Mouse (Mus musculus): ENCODE results near the gene Pum2. TPM values are rescaled to one million over a fixed set of nuclear protein-coding genes. Genes with fewer than 3 reads are reported as not detected.

Gene Pum2
- polyA plus RNA-seq, 1 experiment from 2014 or later: 64.2 TPM

DNA sequence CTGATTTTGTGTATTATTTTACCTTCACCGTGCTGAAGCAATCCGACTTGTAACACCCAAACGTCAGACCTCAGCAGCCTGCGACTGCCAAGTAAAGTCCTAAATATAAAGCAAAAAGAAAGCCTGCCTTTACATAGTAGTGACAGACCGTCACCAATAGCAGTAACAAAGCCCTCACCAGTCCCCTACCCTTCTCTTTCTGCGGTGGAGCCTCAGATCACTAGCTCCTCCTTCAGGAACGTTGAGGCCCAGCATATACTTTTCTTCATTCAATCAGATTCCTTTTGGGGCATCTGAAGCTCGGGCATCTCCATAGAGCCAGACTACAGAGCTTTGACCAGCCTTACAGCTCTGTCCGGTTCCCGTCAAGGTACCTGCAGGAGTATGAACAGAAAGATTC lies 16.8 kb upstream of the Pum2 start:
- Histone ChIP-seq H3K9ac (no peak overlapping the region), H3K4me2 (no peak overlapping the region), H3K27ac (ENCODE audit: low read depth) (no peak overlapping the region), H3K4me3 (ENCODE audit: low read depth, low read length) (no peak overlapping the region), H3K27me3 (ENCODE audit: insufficient read depth, low read length) (no peaks in the 10 kb centered on the region), H3K4me1 (ENCODE audit: insufficient read depth) (no peaks in the 10 kb centered on the region), H3K36me3 (ENCODE audit: insufficient read depth) (no peaks in the 10 kb centered on the region), H3K9me3 (ENCODE audit: low read depth, low read length) (no peaks in the 10 kb centered on the region)
- ATAC-seq (ENCODE audit: insufficient read depth): no peak
- TF ChIP-seq CTCF (IDR thresholded peaks at IDR 0.05; ENCODE audit: low read depth): no peak
- no peak for DNase-seq
- 69% methylated on average over 10 of the region's 10 CpGs for WGBS

DNA sequence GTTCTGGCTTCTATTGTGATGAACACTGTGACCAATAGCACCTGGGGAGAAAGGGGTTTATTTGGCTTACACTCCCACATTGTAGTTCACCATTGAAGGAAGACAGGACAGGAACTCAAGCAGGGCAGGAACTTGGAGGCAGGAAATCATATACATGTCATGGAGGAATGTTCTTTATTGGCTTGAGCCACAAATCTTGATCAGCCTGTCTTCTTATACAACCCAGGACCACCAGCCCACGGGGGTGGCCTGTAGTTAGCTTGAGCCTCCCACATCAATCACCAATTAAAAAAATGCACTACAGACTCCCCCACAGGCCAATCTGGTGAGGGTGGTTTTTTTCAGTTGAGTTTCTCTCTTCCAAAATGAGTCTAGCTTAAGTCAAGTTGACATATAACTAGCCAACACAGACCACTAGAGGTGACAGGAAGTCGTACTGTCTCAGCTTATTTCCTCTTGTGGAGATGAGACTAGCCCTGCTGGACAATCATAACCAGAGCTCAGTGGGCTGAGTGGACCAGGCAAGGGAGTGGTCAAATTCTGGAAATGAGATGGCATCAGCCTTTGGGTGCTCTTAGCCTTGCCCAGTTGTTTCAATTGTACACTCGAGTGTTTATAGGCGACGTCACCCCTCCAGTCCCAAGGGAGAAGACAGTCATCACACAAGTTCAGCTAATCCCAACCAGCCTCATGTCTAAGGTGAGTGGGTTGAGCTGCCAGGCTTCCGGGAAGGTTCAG lies 16.1 kb upstream of the Pum2 start:
- Histone ChIP-seq H3K4me2 (no peak overlapping the region), H3K27ac (ENCODE audit: low read depth) (no peak overlapping the region), H3K4me3 (ENCODE audit: low read depth, low read length) (no peak overlapping the region), H3K36me3 (ENCODE audit: insufficient read depth) (no peaks in the 10 kb centered on the region), H3K4me1 (ENCODE audit: insufficient read depth) (no peaks in the 10 kb centered on the region), H3K9me3 (ENCODE audit: low read depth, low read length) (no peaks in the 10 kb centered on the region), H3K9ac (no peak overlapping the region), H3K27me3 (ENCODE audit: insufficient read depth, low read length) (no peaks in the 10 kb centered on the region)
- ATAC-seq (ENCODE audit: insufficient read depth): no peak
- no peak for DNase-seq
- TF ChIP-seq CTCF (IDR thresholded peaks at IDR 0.05; ENCODE audit: low read depth): no peak
- 86% methylated on average over 6 of the region's 6 CpGs for WGBS

- Histone ChIP-seq H3K27me3 (ENCODE audit: insufficient read depth, low read length) (no peaks in the 10 kb centered on the region), H3K4me1 (ENCODE audit: insufficient read depth) (no peaks in the 10 kb centered on the region), H3K9ac (no peak overlapping the region), H3K4me3 (ENCODE audit: low read depth, low read length) (no peak overlapping the region), H3K4me2 (no peak overlapping the region), H3K27ac (ENCODE audit: low read depth) (no peak overlapping the region), H3K9me3 (ENCODE audit: low read depth, low read length) (no peaks in the 10 kb centered on the region), H3K36me3 (ENCODE audit: insufficient read depth) (no peaks in the 10 kb centered on the region)
- WGBS: 79% methylated on average over 15 of the region's 15 CpGs
- no peak for TF ChIP-seq CTCF (IDR thresholded peaks at IDR 0.05; ENCODE audit: low read depth)
- ATAC-seq (ENCODE audit: insufficient read depth) (no peak), DNase-seq (no peak)
Observed at GRCm38 (mm10) chr12:8659406-8660279, 14.3 kb upstream of the Pum2 start.

DNA sequence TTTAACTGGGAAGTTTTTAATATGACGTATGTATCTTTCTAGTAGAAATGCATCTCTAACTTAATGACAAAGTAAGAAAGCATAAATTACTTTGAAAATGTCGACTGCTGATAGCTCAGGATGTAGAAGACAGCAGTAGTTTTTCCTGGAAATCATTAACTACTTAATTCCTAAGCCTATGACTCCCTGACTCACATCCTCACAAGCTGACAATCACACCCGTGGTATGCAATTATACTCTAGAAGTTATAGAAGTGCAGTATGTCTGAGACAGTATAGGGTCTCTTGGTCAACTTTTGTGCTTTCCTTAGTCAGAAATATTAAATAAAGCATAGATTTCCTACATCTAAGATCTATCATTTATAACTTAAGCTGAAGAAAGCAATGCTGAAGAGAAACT lies 12.2 kb upstream of the Pum2 start:
- 49% methylated on average over 3 of the region's 3 CpGs for WGBS
- H3K27ac ChIP-seq (ENCODE audit: low read depth): no peak overlapping the region
- H3K9ac ChIP-seq: no peak overlapping the region
- no peak overlapping the region for H3K4me3 ChIP-seq (ENCODE audit: low read depth, low read length)
- no peaks in the 10 kb centered on the region for H3K9me3 ChIP-seq (ENCODE audit: low read depth, low read length)
- H3K4me2 ChIP-seq: no peak overlapping the region
- no peak for DNase-seq
- no peaks in the 10 kb centered on the region for H3K4me1 ChIP-seq (ENCODE audit: insufficient read depth)
- TF ChIP-seq CTCF (IDR thresholded peaks at IDR 0.05; ENCODE audit: low read depth): no peak
- ATAC-seq (ENCODE audit: insufficient read depth): no peak
- no peaks in the 10 kb centered on the region for H3K27me3 ChIP-seq (ENCODE audit: insufficient read depth, low read length)
- no peaks in the 10 kb centered on the region for H3K36me3 ChIP-seq (ENCODE audit: insufficient read depth)

DNA sequence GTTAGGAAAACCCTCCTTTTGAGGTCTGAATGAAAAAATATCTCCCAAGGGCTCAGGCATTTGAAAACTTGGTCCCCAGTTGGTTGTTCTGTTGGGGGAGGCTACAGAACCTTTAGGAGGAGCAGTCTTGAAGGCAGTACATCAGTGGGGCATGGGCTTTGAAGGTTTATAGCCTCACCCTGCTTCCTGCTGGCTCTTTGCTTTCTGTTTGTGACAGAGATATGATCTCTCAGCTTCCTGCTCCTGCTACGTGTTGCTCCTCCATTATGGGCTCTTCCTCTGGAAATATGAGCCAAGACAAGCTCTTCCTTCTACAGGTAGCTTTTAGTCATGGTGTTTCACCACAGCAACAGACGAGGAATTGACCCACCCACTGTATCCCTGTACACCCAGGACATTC lies 11.8 kb upstream of the Pum2 start:
- Histone ChIP-seq H3K27ac (ENCODE audit: low read depth) (no peak overlapping the region), H3K9ac (no peak overlapping the region), H3K4me2 (no peak overlapping the region), H3K27me3 (ENCODE audit: insufficient read depth, low read length) (no peaks in the 10 kb centered on the region), H3K36me3 (ENCODE audit: insufficient read depth) (no peaks in the 10 kb centered on the region), H3K4me1 (ENCODE audit: insufficient read depth) (no peaks in the 10 kb centered on the region), H3K9me3 (ENCODE audit: low read depth, low read length) (no peaks in the 10 kb centered on the region), H3K4me3 (ENCODE audit: low read depth, low read length) (no peak overlapping the region)
- 41% methylated on average over 2 of the region's 2 CpGs for WGBS
- no peak for TF ChIP-seq CTCF (IDR thresholded peaks at IDR 0.05; ENCODE audit: low read depth)
- DNase-seq: no peak
- no peak for ATAC-seq (ENCODE audit: insufficient read depth)

DNA sequence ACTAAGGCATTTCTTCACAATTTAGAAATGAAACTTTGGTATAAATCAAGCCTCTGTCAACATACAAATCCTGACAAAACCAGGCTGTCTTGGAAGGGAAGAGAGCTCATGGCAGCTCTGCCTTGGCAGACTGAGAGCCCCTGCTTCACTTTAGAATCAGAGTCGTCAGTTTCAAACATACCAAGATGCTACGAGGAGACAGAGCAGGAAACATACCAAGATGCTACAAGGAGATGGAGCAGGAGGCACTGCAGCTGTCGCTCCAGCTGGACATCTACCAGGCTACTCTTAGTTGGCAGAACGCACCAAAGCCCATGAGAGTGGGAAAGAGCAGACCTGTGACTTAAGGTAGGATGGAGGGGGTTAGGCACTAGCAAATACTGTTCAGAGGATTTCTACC lies 11.2 kb upstream of the Pum2 start:
- Histone ChIP-seq H3K36me3 (ENCODE audit: insufficient read depth) (no peaks in the 10 kb centered on the region), H3K27ac (ENCODE audit: low read depth) (no peak overlapping the region), H3K4me2 (no peak overlapping the region), H3K9me3 (ENCODE audit: low read depth, low read length) (no peaks in the 10 kb centered on the region), H3K4me1 (ENCODE audit: insufficient read depth) (no peaks in the 10 kb centered on the region), H3K4me3 (ENCODE audit: low read depth, low read length) (no peak overlapping the region), H3K27me3 (ENCODE audit: insufficient read depth, low read length) (no peaks in the 10 kb centered on the region), H3K9ac (no peak overlapping the region)
- no peak for TF ChIP-seq CTCF (IDR thresholded peaks at IDR 0.05; ENCODE audit: low read depth)
- 64% methylated on average over 4 of the region's 4 CpGs for WGBS
- DNase-seq (no peak), ATAC-seq (ENCODE audit: insufficient read depth) (no peak)

- Histone ChIP-seq H3K4me3 (ENCODE audit: low read depth, low read length) (no peak overlapping the region), H3K27me3 (ENCODE audit: insufficient read depth, low read length) (no peaks in the 10 kb centered on the region), H3K4me1 (ENCODE audit: insufficient read depth) (no peaks in the 10 kb centered on the region), H3K27ac (ENCODE audit: low read depth) (no peak overlapping the region), H3K36me3 (ENCODE audit: insufficient read depth) (no peaks in the 10 kb centered on the region), H3K9ac (no peak overlapping the region), H3K4me2 (no peak overlapping the region), H3K9me3 (ENCODE audit: low read depth, low read length) (no peaks in the 10 kb centered on the region)
- no peak for DNase-seq
- ATAC-seq (ENCODE audit: insufficient read depth): no peak
- no peak for TF ChIP-seq CTCF (IDR thresholded peaks at IDR 0.05; ENCODE audit: low read depth)
- WGBS: 86% methylated on average over 4 of the region's 4 CpGs
Observed at GRCm38 (mm10) chr12:8667473-8668255, 6.3 kb upstream of the Pum2 start.

Measured in lung, embryonic 14.5 days (tissue).